Mouse (Mus musculus): Measurements from ENCODE around the gene BC034090. TPM values are rescaled to one million over a fixed set of nuclear protein-coding genes. Genes with fewer than 3 reads are reported as not detected.
"Not testable (repeated sequence)": the region's sequence is repeated elsewhere in the genome, so short reads cannot be mapped to it uniquely, and the experiment has no call there.

BC034090 gene
- polyA plus RNA-seq, 2 experiments, result 5.6 to 28.0 TPM

GRCm38 (mm10) chr1:155178192-155178924, 65.9 kb downstream of the BC034090 start:
- H3K27me3 ChIP-seq (ENCODE audit: control insufficient read depth, insufficient read depth, low read length), result no peaks in the 10 kb centered on the region
- no peak for DNase-seq (ENCODE audit: low spot score)
- no peaks in the 10 kb centered on the region for H3K9me3 ChIP-seq (ENCODE audit: control insufficient read depth, low read length)
- no peak for ATAC-seq (ENCODE audit: low FRiP score, low read depth)
- no peak for TF ChIP-seq POLR2A (IDR thresholded peaks at IDR 0.05; ENCODE audit: borderline replicate concordance, extremely low read depth, insufficient read depth, insufficient read length)
- no peak overlapping the region for H3K9ac ChIP-seq (ENCODE audit: low read depth, low read length, severe bottlenecking)
- peaks cover 53% of the 10 kb centered on the region for H3K36me3 ChIP-seq (ENCODE audit: control insufficient read depth, insufficient read depth, low read length)
- no peak overlapping the region for H3K27ac ChIP-seq (replicated peaks; ENCODE audit: low read depth, low read length)
- H3K4me3 ChIP-seq (replicated peaks; ENCODE audit: low read length), result no peak overlapping the region
- H3K4me2 ChIP-seq (replicated peaks; ENCODE audit: low read depth, low read length, severe bottlenecking), result no peak overlapping the region
- WGBS, result 88% methylated on average over 2 of the region's 2 CpGs
- no peaks in the 10 kb centered on the region for H3K4me1 ChIP-seq (ENCODE audit: control insufficient read depth, insufficient read depth, low read length)

GRCm38 (mm10) chr1:155174424-155174823, 69.8 kb downstream of the BC034090 start:
- Histone ChIP-seq H3K4me3 (replicated peaks; ENCODE audit: low read length) (no peak overlapping the region), H3K4me1 (ENCODE audit: control insufficient read depth, insufficient read depth, low read length) (no peaks in the 10 kb centered on the region), H3K9me3 (ENCODE audit: control insufficient read depth, low read length) (no peaks in the 10 kb centered on the region), H3K27me3 (ENCODE audit: control insufficient read depth, insufficient read depth, low read length) (no peaks in the 10 kb centered on the region), H3K27ac (replicated peaks; ENCODE audit: low read depth, low read length) (no peak overlapping the region), H3K36me3 (ENCODE audit: control insufficient read depth, insufficient read depth, low read length) (peaks cover 30% of the 10 kb centered on the region), H3K4me2 (replicated peaks; ENCODE audit: low read depth, low read length, severe bottlenecking) (no peak overlapping the region), H3K9ac (ENCODE audit: low read depth, low read length, severe bottlenecking) (no peak overlapping the region)
- WGBS, result 81% methylated on average over 1 of the region's 1 CpGs
- ATAC-seq (ENCODE audit: low FRiP score, low read depth), result no peak
- DNase-seq (ENCODE audit: low spot score), result no peak
- TF ChIP-seq POLR2A (IDR thresholded peaks at IDR 0.05; ENCODE audit: borderline replicate concordance, extremely low read depth, insufficient read depth, insufficient read length), result no peak

GRCm38 (mm10) chr1:155173644-155174016, 70.6 kb downstream of the BC034090 start:
- H3K27ac ChIP-seq (replicated peaks; ENCODE audit: low read depth, low read length); ATAC-seq (ENCODE audit: low FRiP score, low read depth); H3K27me3 ChIP-seq (ENCODE audit: control insufficient read depth, insufficient read depth, low read length); H3K4me3 ChIP-seq (replicated peaks; ENCODE audit: low read length); H3K9ac ChIP-seq (ENCODE audit: low read depth, low read length, severe bottlenecking); H3K4me2 ChIP-seq (replicated peaks; ENCODE audit: low read depth, low read length, severe bottlenecking); H3K9me3 ChIP-seq (ENCODE audit: control insufficient read depth, low read length); H3K4me1 ChIP-seq (ENCODE audit: control insufficient read depth, insufficient read depth, low read length); DNase-seq (ENCODE audit: low spot score): not testable (repeated sequence)
- WGBS, result 89% methylated on average over 1 of the region's 1 CpGs
- peaks cover 23% of the 10 kb centered on the region for H3K36me3 ChIP-seq (ENCODE audit: control insufficient read depth, insufficient read depth, low read length)

- Histone ChIP-seq H3K27ac (replicated peaks; ENCODE audit: low read depth, low read length) (no peak overlapping the region), H3K4me1 (ENCODE audit: control insufficient read depth, insufficient read depth, low read length) (no peaks in the 10 kb centered on the region), H3K36me3 (ENCODE audit: control insufficient read depth, insufficient read depth, low read length) (peaks cover 18% of the 10 kb centered on the region), H3K9me3 (ENCODE audit: control insufficient read depth, low read length) (no peaks in the 10 kb centered on the region), H3K4me2 (replicated peaks; ENCODE audit: low read depth, low read length, severe bottlenecking) (no peak overlapping the region), H3K27me3 (ENCODE audit: control insufficient read depth, insufficient read depth, low read length) (no peaks in the 10 kb centered on the region), H3K4me3 (replicated peaks; ENCODE audit: low read length) (no peak overlapping the region), H3K9ac (ENCODE audit: low read depth, low read length, severe bottlenecking) (no peak overlapping the region)
- DNase-seq (ENCODE audit: low spot score), result no peak
- ATAC-seq (ENCODE audit: low FRiP score, low read depth), result no peak
- WGBS, result 91% methylated on average over 3 of the region's 3 CpGs
- no peak for TF ChIP-seq POLR2A (IDR thresholded peaks at IDR 0.05; ENCODE audit: borderline replicate concordance, extremely low read depth, insufficient read depth, insufficient read length)
These were observed 71.2 kb downstream of the BC034090 start for GRCm38 (mm10) chr1:155172895-155173643.

GRCm38 (mm10) chr1:155169935-155170334, 74.3 kb downstream of the BC034090 start:
- ATAC-seq (ENCODE audit: low FRiP score, low read depth), result no peak
- H3K4me1 ChIP-seq (ENCODE audit: control insufficient read depth, insufficient read depth, low read length), result no peaks in the 10 kb centered on the region
- H3K27ac ChIP-seq (replicated peaks; ENCODE audit: low read depth, low read length), result no peak overlapping the region
- H3K36me3 ChIP-seq (ENCODE audit: control insufficient read depth, insufficient read depth, low read length), result 0 out of 2 replicates have a peak, but pooled peaks cover 5% of the 10 kb centered on the region
- H3K9me3 ChIP-seq (ENCODE audit: control insufficient read depth, low read length), result no peaks in the 10 kb centered on the region
- no peak for DNase-seq (ENCODE audit: low spot score)
- H3K9ac ChIP-seq (ENCODE audit: low read depth, low read length, severe bottlenecking), result no peak overlapping the region
- no peak overlapping the region for H3K4me2 ChIP-seq (replicated peaks; ENCODE audit: low read depth, low read length, severe bottlenecking)
- no peak for TF ChIP-seq POLR2A (IDR thresholded peaks at IDR 0.05; ENCODE audit: borderline replicate concordance, extremely low read depth, insufficient read depth, insufficient read length)
- no peak overlapping the region for H3K4me3 ChIP-seq (replicated peaks; ENCODE audit: low read length)
- H3K27me3 ChIP-seq (ENCODE audit: control insufficient read depth, insufficient read depth, low read length), result no peaks in the 10 kb centered on the region

Measured in limb, embryonic 14.5 days (tissue).